Mouse (Mus musculus) monocyte, adult 2 months (primary cell): ENCODE results near the gene Sppl2c.

Source experiments
- DNase-seq, 2 experiments: peaks; one replicate each; pipeline ENCODE4 v3.0.0; 2022; ENCODE audit warnings: low spot score in 2 of 2, low read depth in 1 of 2

Sppl2c gene

DNA sequence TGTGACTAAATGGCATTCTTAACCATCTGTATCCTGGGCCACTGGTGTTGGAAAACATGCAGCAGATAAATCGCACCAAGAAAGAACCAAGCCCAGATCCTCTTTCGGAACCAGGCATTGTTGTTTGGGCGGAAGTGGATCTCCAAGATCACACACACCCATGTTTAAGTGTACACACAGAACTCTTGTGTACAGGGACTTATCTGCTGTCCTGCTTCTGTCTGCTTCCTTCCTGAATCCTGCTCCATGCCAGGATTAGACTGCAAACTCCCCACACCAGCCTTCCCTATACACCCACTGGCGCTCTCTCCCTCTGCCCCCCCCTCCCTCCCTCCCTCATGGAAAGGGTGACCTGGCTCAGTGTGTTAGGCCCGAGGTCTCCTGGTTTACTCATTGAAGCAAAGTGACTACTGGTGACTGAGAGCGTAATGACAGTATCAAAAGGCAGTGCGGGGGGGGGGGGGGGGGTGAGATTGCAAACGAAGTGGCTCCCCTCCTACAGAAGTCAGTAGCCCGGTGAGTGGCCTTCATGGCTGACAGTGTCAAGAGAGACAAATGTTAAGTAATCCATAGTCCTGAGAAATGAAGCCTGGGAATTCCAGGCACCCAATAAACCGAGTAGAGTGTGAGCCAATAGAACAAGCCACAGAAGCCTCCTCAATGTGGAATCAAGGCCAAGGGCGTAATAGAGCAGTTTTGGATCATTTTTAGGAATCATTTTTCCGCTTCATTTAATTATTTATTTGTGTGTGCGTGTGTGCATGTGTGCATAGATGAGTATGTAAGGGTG is 52.0 kb downstream of the Sppl2c start:
- no peak for DNase-seq
